Mouse (Mus musculus) liver, embryonic 15.5 days (tissue): Measurements from ENCODE around the gene Izumo4. TPM values are rescaled to one million over a fixed set of nuclear protein-coding genes. Genes with fewer than 3 reads are reported as not detected.

Source experiments
- ATAC-seq: fragments of 200-750 bp; cut with Nextera tagmentation; 2 replicates; pipeline ENCODE4 v1.8.0; 2017; ENCODE audit warnings: moderate number of reproducible peaks, mild to moderate bottlenecking, moderate library complexity; ENCODE audit not compliant: insufficient read depth
- H3K27ac ChIP-seq: fragments of 300-500 bp; sonication (generic); replicated peaks from 2 replicates; pipeline ENCODE4 v1.5.1; 2015; ENCODE audit warnings: mild to moderate bottlenecking, inconsistent platforms
- H3K27me3 ChIP-seq: fragments of 300-500 bp; sonication (generic); 2 replicates; pipeline ENCODE4 v1.6.1; 2015; ENCODE audit warnings: mild to moderate bottlenecking, inconsistent platforms
- H3K36me3 ChIP-seq: fragments of 300-500 bp; sonication (generic); replicated peaks from 2 replicates; pipeline ENCODE4 v1.6.1; 2015; ENCODE audit warnings: moderate library complexity, mild to moderate bottlenecking, inconsistent platforms
- H3K4me1 ChIP-seq: fragments of 300-500 bp; sonication (generic); replicated peaks from 2 replicates; pipeline ENCODE4 v1.6.1; 2015; ENCODE audit warnings: inconsistent platforms
- H3K4me2 ChIP-seq: fragments of 300-500 bp; sonication (generic); 2 replicates; pipeline ENCODE4 v1.6.1; 2015; ENCODE audit warnings: moderate library complexity, mild to moderate bottlenecking, inconsistent platforms
- H3K4me3 ChIP-seq: fragments of 300-500 bp; sonication (generic); replicated peaks from 2 replicates; pipeline ENCODE4 v1.5.1; 2015; ENCODE audit warnings: mild to moderate bottlenecking, inconsistent platforms
- H3K9ac ChIP-seq: fragments of 300-500 bp; sonication (generic); 2 replicates; pipeline ENCODE4 v1.6.1; 2015; ENCODE audit warnings: moderate library complexity, mild to moderate bottlenecking, inconsistent platforms
- H3K9me3 ChIP-seq: fragments of 300-500 bp; sonication (generic); replicated peaks from 2 replicates; pipeline ENCODE4 v1.6.1; 2016; ENCODE audit warnings: inconsistent platforms
- WGBS: fragments of 180-500 bp; shearing (Covaris S2); methylation state at CpG from one replicate; pipeline ENCODE4 v1.1.7; 2015; ENCODE audit warnings: mixed read lengths; ENCODE audit not compliant: insufficient replicate concordance; 5-methylcytosine and 5-hydroxymethylcytosine counted together
- polyA plus RNA-seq: library from polyadenylated mRNA; unstranded; fragments of >200 nt; fragmentation: Nextera tagmentation; extraction: Ambion mirVana; gene quantifications from 2 replicates; pipeline ENCODE4 v1.2.1, GENCODE M21; 2015

Izumo4 gene
- polyA plus RNA-seq, 1 experiment from 2014 or later, result 7.1 TPM

DNA sequence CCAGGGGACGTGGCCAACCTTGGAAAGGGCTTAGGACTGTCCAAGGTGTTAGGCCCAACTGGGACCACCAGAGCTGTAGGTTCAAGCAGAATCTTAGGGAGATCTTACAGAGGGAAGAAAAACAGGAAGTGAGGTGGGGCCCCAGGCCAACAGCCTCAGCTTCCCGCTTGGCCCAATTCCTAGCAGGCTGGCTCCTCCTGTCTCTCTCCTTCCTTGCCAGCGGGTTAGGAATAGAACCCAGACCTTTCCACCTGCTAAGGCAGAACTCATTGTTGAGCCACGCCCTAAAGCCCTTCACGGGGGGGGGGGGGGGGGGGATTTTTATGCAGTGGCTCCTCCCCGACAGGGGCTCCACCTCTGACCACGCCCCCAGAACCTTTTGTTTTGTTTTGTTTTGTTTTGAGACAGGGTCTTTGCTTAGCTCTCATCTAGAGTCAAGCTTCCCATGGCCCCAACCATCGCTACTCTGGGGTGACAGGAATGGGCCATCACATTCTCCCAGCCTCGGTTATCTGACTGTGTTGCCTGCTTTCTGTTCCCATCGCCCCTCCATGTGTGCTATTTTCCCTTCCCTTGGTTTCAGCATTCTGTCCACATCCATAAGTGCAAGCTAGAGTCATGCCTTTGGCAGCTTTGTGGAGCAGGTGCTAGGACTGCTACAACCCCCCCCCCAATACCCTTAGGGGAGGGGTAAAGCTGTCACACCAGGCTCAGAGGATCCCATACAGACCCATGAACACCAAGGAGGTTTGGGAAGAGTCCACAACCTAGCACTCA is 23.2 kb upstream of the Izumo4 start:
- H3K27me3 ChIP-seq, result no peaks in the 10 kb centered on the region
- peak overlapping the region; percentile 90 for H3K4me3 ChIP-seq
- peak overlapping the region; percentile 97 for H3K4me2 ChIP-seq
- no peak for ATAC-seq
- peaks cover 14% of the 10 kb centered on the region for H3K36me3 ChIP-seq
- no peaks in the 10 kb centered on the region for H3K9me3 ChIP-seq
- peak overlapping the region; percentile 100 for H3K27ac ChIP-seq
- peak overlapping the region; percentile 77 for H3K9ac ChIP-seq
- H3K4me1 ChIP-seq, result peaks cover 68% of the 10 kb centered on the region
- 22% methylated on average over 10 of the region's 10 CpGs for WGBS

DNA sequence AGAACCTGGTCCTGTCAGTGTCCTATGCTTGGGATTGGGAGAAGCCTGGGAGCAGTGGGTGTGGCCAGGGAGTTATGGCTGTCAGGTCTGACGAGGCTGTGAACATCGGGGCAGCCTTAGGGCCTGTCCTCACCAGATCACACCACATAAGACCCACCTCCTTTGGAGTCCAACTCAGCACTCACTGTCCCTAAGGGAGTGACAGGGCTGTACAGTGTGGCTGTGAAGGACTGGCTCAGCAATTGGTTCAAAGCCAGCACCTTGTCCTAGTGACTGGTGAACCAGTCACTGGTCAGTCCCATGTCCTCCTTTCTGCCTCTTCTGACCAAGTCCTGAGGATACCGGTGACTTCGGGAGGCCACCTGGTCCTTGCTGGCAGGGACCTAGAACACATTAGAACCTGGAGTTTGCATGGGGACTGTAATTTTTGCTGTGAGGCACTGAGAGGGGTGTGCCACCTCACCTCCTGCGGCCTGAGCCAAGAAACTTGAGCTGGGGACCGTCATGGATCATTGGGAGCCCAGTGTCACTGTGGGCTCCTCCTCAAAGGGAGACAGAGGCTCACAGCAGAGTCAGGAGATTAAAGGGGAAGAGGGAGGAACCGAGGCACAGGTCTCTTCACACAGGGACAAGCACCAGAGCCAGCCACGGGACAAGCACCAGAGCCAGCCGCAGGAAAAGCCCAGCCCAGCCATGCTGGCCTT is 22.3 kb upstream of the Izumo4 start:
- no peaks in the 10 kb centered on the region for H3K27me3 ChIP-seq
- no peak for ATAC-seq
- no peak overlapping the region for H3K9ac ChIP-seq
- 52% methylated on average over 9 of the region's 9 CpGs for WGBS
- peak overlapping the region; percentile 100 for H3K27ac ChIP-seq
- H3K9me3 ChIP-seq, result no peaks in the 10 kb centered on the region
- H3K4me1 ChIP-seq, result peaks cover 68% of the 10 kb centered on the region
- H3K4me2 ChIP-seq, result peak overlapping the region; percentile 97; the same call in 1 of the 2 replicates
- H3K36me3 ChIP-seq, result peaks cover 9% of the 10 kb centered on the region
- no peak overlapping the region for H3K4me3 ChIP-seq

DNA sequence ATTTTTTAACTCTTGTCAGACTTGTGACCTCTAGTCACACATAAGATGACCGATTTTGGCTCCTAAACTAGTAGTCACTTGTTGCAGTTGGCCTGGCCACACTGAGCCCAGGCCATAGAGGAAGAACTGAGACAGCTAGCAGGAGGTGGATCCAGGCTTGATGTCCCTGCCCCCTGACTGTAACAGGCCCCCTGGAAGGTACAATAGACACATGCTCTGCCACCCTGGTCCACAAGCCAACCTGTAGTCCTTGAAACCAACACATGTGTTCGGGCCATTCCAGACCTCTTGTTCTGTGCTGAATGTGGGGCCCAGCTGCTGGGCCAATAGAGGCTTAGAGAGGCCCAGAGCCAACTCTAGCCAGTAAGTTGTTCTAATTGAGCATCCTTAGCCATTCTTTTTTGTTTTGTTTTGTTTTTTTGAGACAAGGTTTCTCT is 21.7 kb upstream of the Izumo4 start:
- Histone ChIP-seq H3K9ac (no peak overlapping the region), H3K27ac (peak overlapping the region; percentile 100)
- 56% methylated on average over 2 of the region's 2 CpGs for WGBS

DNA sequence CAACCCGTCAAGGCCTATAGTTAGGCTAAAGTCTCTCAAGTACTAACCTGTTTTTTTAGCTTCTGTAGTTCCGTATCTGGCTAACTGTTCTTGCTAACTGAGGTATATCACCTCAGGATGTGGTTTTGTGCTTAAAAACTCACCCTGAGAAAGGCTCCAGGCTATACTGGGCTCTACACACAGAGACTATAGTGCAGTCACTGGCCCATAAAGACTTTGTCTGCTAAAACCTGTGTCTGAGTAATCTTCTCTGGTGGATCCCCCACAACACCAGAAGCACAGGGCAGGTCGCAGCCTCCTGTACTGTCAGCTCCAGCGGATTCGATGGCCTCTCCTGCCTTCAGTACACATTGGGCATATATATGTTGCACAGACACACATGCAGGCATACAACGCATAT is 20.0 kb upstream of the Izumo4 start:
- WGBS, result 79% methylated on average over 6 of the region's 6 CpGs
- H3K4me1 ChIP-seq, result peaks cover 77% of the 10 kb centered on the region
- H3K27ac ChIP-seq, result no peak overlapping the region; the same call in 1 of the 2 replicates
- H3K27me3 ChIP-seq, result no peaks in the 10 kb centered on the region
- H3K36me3 ChIP-seq, result peaks cover 28% of the 10 kb centered on the region
- ATAC-seq, result no peak
- no peak overlapping the region for H3K9ac ChIP-seq
- H3K4me2 ChIP-seq, result no peak overlapping the region
- no peak overlapping the region for H3K4me3 ChIP-seq
- H3K9me3 ChIP-seq, result no peaks in the 10 kb centered on the region

More for the DNA sequence above, 21.7 kb upstream of the Izumo4 start:
- no peak overlapping the region for H3K4me2 ChIP-seq
- peaks cover 12% of the 10 kb centered on the region for H3K36me3 ChIP-seq
- H3K27me3 ChIP-seq, result no peaks in the 10 kb centered on the region
- no peaks in the 10 kb centered on the region for H3K9me3 ChIP-seq
- ATAC-seq, result no peak
- no peak overlapping the region for H3K4me3 ChIP-seq
- H3K4me1 ChIP-seq, result peaks cover 68% of the 10 kb centered on the region

DNA sequence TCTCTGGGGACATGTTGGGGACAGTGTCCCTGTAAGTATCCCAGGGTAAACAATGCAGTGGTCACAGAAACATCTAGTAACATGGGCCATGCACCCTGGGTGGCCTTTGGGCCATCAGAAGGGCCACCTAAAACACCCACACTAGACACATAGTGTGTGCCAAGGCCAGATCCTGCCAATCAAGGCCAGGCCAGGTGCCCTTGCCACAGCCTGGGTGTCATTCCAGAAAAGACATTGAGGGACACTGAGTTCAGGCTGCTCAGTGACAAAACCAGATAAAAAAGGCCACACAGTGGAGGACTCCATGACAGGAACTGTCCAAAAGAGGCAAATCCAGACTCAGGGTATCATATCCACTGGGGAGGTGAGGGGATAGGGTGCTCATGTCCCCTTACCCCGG is 18.3 kb upstream of the Izumo4 start:
- peak overlapping the region; percentile 94 for H3K27ac ChIP-seq
- H3K4me2 ChIP-seq, result no peak overlapping the region
- no peaks in the 10 kb centered on the region for H3K27me3 ChIP-seq
- no peak for ATAC-seq
- H3K9me3 ChIP-seq, result no peaks in the 10 kb centered on the region
- 85% methylated on average over 1 of the region's 1 CpGs for WGBS
- peaks cover 42% of the 10 kb centered on the region for H3K36me3 ChIP-seq
- peaks cover 65% of the 10 kb centered on the region for H3K4me1 ChIP-seq
- H3K4me3 ChIP-seq, result no peak overlapping the region
- no peak overlapping the region for H3K9ac ChIP-seq

DNA sequence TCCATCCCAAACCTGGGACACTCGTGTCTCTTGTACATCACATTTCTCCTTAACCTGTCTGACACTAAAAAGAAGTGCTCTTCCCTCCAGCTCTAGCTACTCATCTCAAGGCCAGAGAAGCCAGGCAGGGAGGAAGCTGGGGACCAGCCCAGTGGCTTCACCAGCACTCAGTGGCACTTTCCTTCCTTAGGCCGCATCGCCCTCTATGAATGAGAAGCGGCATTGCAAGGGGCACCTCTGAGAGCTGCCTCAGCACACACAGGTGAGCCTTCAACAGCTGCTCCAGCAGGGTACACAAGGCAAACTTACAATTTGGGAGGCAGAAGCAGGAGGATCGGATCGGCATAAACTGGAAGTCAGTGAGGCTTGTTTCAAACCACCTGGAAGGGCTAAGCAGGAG is 17.8 kb upstream of the Izumo4 start:
- WGBS, result 46% methylated on average over 6 of the region's 6 CpGs
- Histone ChIP-seq H3K27me3 (no peaks in the 10 kb centered on the region), H3K4me2 (peak overlapping the region; percentile 57), H3K27ac (peak overlapping the region; percentile 94), H3K4me1 (peaks cover 60% of the 10 kb centered on the region), H3K9me3 (no peaks in the 10 kb centered on the region), H3K9ac (peak overlapping the region; percentile 55), H3K36me3 (peaks cover 48% of the 10 kb centered on the region), H3K4me3 (no peak overlapping the region)
- ATAC-seq, result peak; percentile 60

DNA sequence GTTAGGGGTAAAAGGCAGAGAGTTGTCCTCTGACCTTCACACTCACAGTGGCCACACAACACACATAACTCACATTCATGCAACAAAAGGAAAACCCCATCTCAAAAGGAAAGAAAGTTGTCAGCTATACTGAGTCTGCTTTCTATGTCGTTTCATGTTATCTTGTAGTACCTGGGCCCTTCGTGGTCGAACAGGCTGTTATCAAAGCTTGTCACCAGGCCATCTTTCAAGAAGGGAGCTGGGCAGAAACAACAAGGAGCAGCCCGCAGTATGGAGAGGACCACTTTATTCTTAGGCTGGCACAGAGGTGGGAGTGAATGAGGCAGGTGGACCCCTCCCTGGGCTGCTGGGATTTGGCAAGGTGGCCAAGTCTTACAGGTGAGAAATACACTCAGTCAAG is 17.0 kb upstream of the Izumo4 start:
- H3K4me1 ChIP-seq, result peaks cover 55% of the 10 kb centered on the region
- H3K9ac ChIP-seq, result peak overlapping the region; percentile 55
- H3K4me2 ChIP-seq, result peak overlapping the region; percentile 57
- H3K9me3 ChIP-seq, result no peaks in the 10 kb centered on the region
- H3K27me3 ChIP-seq, result no peaks in the 10 kb centered on the region
- H3K36me3 ChIP-seq, result peaks cover 56% of the 10 kb centered on the region
- WGBS, result 18% methylated on average over 4 of the region's 4 CpGs
- peak; percentile 84 for ATAC-seq
- H3K4me3 ChIP-seq, result peak overlapping the region; percentile 4
- H3K27ac ChIP-seq, result peak overlapping the region; percentile 94

DNA sequence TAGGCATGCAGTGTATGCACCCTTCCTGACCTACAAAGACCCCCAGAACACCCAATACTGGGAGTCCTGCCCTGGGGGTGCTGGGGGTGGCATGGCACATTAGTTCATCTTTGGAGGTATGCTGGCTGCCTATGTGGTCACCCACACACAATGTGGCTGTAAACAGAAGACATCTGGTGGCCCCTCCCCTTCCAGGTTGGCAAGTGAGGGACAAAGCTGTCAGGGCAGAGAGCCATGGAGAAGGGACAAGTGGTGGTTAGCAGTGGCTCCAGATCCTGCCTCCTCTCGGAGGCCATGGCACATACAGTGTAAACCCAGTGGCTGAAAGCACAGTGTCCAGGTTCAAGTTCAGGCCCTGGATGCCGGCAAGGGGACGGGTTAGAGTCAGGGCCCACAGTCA is 15.4 kb upstream of the Izumo4 start:
- Histone ChIP-seq H3K36me3 (peaks cover 72% of the 10 kb centered on the region), H3K27ac (peak overlapping the region; percentile 94), H3K4me1 (peaks cover 56% of the 10 kb centered on the region), H3K27me3 (no peaks in the 10 kb centered on the region), H3K4me2 (no peak overlapping the region), H3K9me3 (no peaks in the 10 kb centered on the region), H3K4me3 (no peak overlapping the region), H3K9ac (no peak overlapping the region)
- ATAC-seq, result no peak
- 87% methylated on average over 3 of the region's 3 CpGs for WGBS

DNA sequence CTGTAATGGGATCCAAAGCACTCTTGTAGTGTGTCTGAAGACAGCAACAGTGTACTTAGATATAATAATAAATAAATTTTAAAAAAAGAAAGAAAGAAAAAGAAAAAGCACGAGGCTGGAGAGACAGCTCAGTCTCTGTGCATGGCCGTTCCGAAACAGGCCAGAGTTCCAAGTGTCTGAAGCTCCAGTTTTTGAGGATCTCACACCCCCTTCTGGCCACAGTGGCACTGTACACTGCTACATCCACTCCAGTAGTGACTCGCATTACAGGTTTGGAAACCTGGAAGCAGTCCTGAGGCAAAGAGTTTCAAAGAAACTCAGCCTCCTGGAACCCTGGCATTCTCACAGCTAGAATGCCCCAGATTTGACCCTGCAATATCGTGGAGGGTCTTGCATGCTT is 14.1 kb upstream of the Izumo4 start:
- Histone ChIP-seq H3K9ac (no peak overlapping the region), H3K27me3 (no peaks in the 10 kb centered on the region), H3K4me1 (peaks cover 69% of the 10 kb centered on the region), H3K36me3 (peaks cover 77% of the 10 kb centered on the region), H3K27ac (no peak overlapping the region), H3K4me2 (no peak overlapping the region), H3K9me3 (no peaks in the 10 kb centered on the region), H3K4me3 (no peak overlapping the region)
- no peak for ATAC-seq
- WGBS, result 45% methylated on average over 5 of the region's 5 CpGs

DNA sequence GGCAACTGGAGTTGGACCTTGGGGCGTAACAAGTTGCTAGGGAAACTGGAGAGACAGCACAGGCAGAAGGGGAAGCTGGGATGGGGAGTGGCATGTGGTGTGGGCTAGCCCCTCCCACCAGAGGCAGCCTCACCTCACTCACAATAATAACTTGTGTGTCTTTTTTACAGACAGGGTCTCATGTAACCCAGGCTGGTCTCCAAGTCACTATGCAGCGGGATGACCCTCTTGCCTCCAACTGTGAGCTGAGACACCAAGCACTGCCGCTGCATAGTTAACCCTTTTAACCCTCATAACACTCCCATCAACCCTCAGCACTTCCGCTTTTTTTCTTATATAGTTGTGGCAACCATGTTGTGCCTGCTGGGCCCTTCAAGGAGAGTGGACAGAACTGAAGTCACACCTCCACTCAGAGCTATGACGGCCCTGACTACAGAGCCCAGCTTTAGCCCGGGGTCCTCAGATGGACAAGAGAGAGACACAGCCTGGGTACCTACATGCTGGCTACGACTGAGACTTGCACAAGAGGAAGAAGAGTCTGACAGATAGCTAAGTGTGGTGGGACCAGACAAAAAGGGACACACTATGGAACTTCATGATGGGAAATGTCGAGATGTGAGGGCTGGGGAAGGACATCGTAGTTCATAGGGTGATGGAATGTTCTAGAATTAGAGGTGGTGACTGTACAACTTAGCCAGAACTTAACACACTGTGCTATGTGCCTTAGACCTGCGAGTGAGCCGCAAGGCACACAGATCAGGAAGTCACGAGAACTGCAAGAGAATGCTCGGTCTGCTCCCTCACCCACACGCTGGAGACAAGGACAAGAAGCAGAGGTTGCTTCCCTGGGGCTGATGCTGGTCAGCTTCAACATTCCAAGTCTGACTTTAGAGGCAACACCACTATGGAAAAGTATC is 9.5 kb upstream of the Izumo4 start:
- H3K4me2 ChIP-seq, result peak overlapping the region; percentile 14; the same call in 1 of the 2 replicates
- no peak overlapping the region for H3K9ac ChIP-seq
- no peaks in the 10 kb centered on the region for H3K9me3 ChIP-seq
- no peaks in the 10 kb centered on the region for H3K27me3 ChIP-seq
- H3K4me1 ChIP-seq, result peaks cover 74% of the 10 kb centered on the region
- H3K36me3 ChIP-seq, result peaks cover 53% of the 10 kb centered on the region
- WGBS, result 46% methylated on average over 14 of the region's 14 CpGs
- ATAC-seq, result no peak
- H3K4me3 ChIP-seq, result no peak overlapping the region
- peak overlapping the region; percentile 76 for H3K27ac ChIP-seq
